ENCODE assay signal across 23 mouse cellular contexts in genomic region chr11:118552478-118552877, GRCm38 (mm10).
A peak's percentile ranks its signal among the peaks of the same experiment; 100 is the strongest.
DNase-seq lines count a peak whose midpoint lies in the region; ATAC-seq and TF ChIP-seq lines count a peak whose summit lies in the region.
"Had no signal": no experiment of that assay in that cellular context is flagged by ENCODE, and none has a peak within 500 bp of the region (broad histone marks: within the 10 kb centered on the region; RNA-seq: fewer than 3 reads in every experiment).

No protein-coding gene starts in this region.

- no peaks in the 10 kb centered on the region for H3K9me3 ChIP-seq in neural tube, embryonic 13.5 days
- H3K9me3 ChIP-seq in hindbrain, embryonic 14.5 days (ENCODE audit: control insufficient read depth, low read length), result no peaks in the 10 kb centered on the region
- H3K9me3 ChIP-seq in intestine, postnatal 0 days (ENCODE audit: control insufficient read depth), result no peaks in the 10 kb centered on the region
- H3K9me3 ChIP-seq: embryonic facial prominence, embryonic 15.5 days; forebrain, embryonic 10.5 days; heart, embryonic 12.5 days; intestine, embryonic 15.5 days had no signal

- no peak overlapping the region for H3K4me3 ChIP-seq in neural tube, embryonic 13.5 days
- no peak overlapping the region for H3K4me3 ChIP-seq in hindbrain, embryonic 14.5 days (replicated peaks; ENCODE audit: low read length)
- H3K4me3 ChIP-seq in intestine, postnatal 0 days (ENCODE audit: low read depth, low read length), result no peak overlapping the region
- H3K4me3 ChIP-seq: embryonic facial prominence, embryonic 15.5 days; erythroblast, embryonic 14.5 days; forebrain, embryonic 10.5 days; heart, adult 2 months; heart, embryonic 12.5 days; intestine, embryonic 15.5 days had no signal

- no peak overlapping the region for H3K4me2 ChIP-seq in neural tube, embryonic 13.5 days
- no peak overlapping the region for H3K4me2 ChIP-seq in hindbrain, embryonic 14.5 days (replicated peaks)
- H3K4me2 ChIP-seq in intestine, postnatal 0 days (replicated peaks; ENCODE audit: low read depth), result no peak overlapping the region
- H3K4me2 ChIP-seq: embryonic facial prominence, embryonic 15.5 days; heart, embryonic 12.5 days; intestine, embryonic 15.5 days had no signal

- H3K4me1 ChIP-seq in neural tube, embryonic 13.5 days (replicated peaks), result peaks cover 64% of the 10 kb centered on the region
- H3K4me1 ChIP-seq in hindbrain, embryonic 14.5 days (replicated peaks; ENCODE audit: control insufficient read depth, insufficient read depth, low read length), result peaks cover 44% of the 10 kb centered on the region
- no peaks in the 10 kb centered on the region for H3K4me1 ChIP-seq in intestine, postnatal 0 days (replicated peaks; ENCODE audit: control insufficient read depth, insufficient read depth, low read length)
- H3K4me1 ChIP-seq: heart, embryonic 12.5 days had no signal

- H3K27me3 ChIP-seq in neural tube, embryonic 13.5 days, result no peaks in the 10 kb centered on the region
- no peaks in the 10 kb centered on the region; the same call in 1 of the 2 replicates for H3K27me3 ChIP-seq in hindbrain, embryonic 14.5 days (ENCODE audit: control insufficient read depth, insufficient read depth, low read length)
- H3K27me3 ChIP-seq in intestine, postnatal 0 days (replicated peaks; ENCODE audit: control insufficient read depth, insufficient read depth, low read length), result no peaks in the 10 kb centered on the region
- H3K27me3 ChIP-seq: intestine, embryonic 15.5 days had no signal

- DNase-seq in frontal cortex, postnatal 10 days (ENCODE audit: low spot score in 2 of 2), result no peak
- DNase-seq in neural tube, embryonic 10.5 days (ENCODE audit: extremely low spot score, low spot score), result no peak
- DNase-seq in hindbrain, embryonic 14.5 days (ENCODE audit: low spot score), result no peak
- DNase-seq in telencephalon, adult 2 months (ENCODE audit: low read depth, low spot score), result peak; percentile 49
- no peak for DNase-seq in gastrocnemius, adult 18-20 months (ENCODE audit: low spot score)
- DNase-seq: adrenal gland, postnatal 14 days; B cell, adult 2 months; cerebellum, adult 2 months; embryo, embryonic 11 days; gastrocnemius, postnatal 14 days had no signal

- no peaks in the 10 kb centered on the region for H3K36me3 ChIP-seq in neural tube, embryonic 13.5 days
- H3K36me3 ChIP-seq in hindbrain, embryonic 14.5 days (replicated peaks; ENCODE audit: control insufficient read depth, insufficient read depth), result no peaks in the 10 kb centered on the region
- no peaks in the 10 kb centered on the region for H3K36me3 ChIP-seq in intestine, postnatal 0 days (ENCODE audit: control insufficient read depth, insufficient read depth)
- H3K36me3 ChIP-seq: embryonic facial prominence, embryonic 15.5 days; forebrain, embryonic 10.5 days; heart, embryonic 12.5 days; intestine, embryonic 15.5 days had no signal

- peak; percentile 48 for ATAC-seq in frontal cortex, adult (ENCODE audit: low TSS enrichment)
- no peak for ATAC-seq in neural tube, embryonic 13.5 days (ENCODE audit: low read depth)
- no peak for ATAC-seq in hindbrain, embryonic 14.5 days (ENCODE audit: low FRiP score)
- ATAC-seq in intestine, postnatal 0 days, result no peak
- ATAC-seq: activated CD4-positive, CD25-positive, alpha-beta regulatory T cell, adult 4 months; CD4-positive, CD25-positive, alpha-beta regulatory T cell, adult 4 months; forebrain, embryonic 14.5 days; intestine, embryonic 15.5 days; Patski had no signal

- peak overlapping the region; percentile 82; the same call in 1 of the 2 replicates for H3K27ac ChIP-seq in neural tube, embryonic 13.5 days (replicated peaks)
- H3K27ac ChIP-seq in hindbrain, embryonic 14.5 days, result peak overlapping the region; percentile 71; the same call in 1 of the 2 replicates
- no peak overlapping the region for H3K27ac ChIP-seq in intestine, postnatal 0 days (ENCODE audit: low read depth, low read length)
- H3K27ac ChIP-seq: embryonic facial prominence, embryonic 15.5 days; heart, adult 2 months; intestine, embryonic 15.5 days had no signal

- 62% methylated on average over 3 of the region's 4 CpGs for WGBS in neural tube, embryonic 13.5 days
- 61% methylated on average over 3 of the region's 4 CpGs for WGBS in hindbrain, embryonic 14.5 days
- WGBS in intestine, postnatal 0 days, result 46% methylated on average over 3 of the region's 4 CpGs

- H3K9ac ChIP-seq in neural tube, embryonic 13.5 days, result peak overlapping the region; percentile 41; the same call in 1 of the 2 replicates
- no peak overlapping the region for H3K9ac ChIP-seq in hindbrain, embryonic 14.5 days
- no peak overlapping the region for H3K9ac ChIP-seq in intestine, postnatal 0 days (ENCODE audit: low read depth, low read length)
- H3K9ac ChIP-seq: embryonic facial prominence, embryonic 15.5 days; heart, embryonic 12.5 days; intestine, embryonic 15.5 days had no signal

- TF ChIP-seq CTCF in intestine, postnatal 0 days (IDR thresholded peaks at IDR 0.05; ENCODE audit: low read depth), result no peak
